Mouse (Mus musculus) cerebellum, postnatal 10 days (tissue): ENCODE measurements around the gene Kcnh6.

Experiments used
- DNase-seq, 2 experiments: peaks; one replicate each; pipeline ENCODE4 v3.0.0; 2021; ENCODE audit warnings: mixed read lengths in 2 of 2

Gene Kcnh6

GRCm38 (mm10) chr11:106007821-106008220 is at the start of gene Kcnh6:
Kcnh6 (plus strand) TSS chr11:106008124.
- DNase-seq, result peak in 1 of 2 experiments; percentile 53

GRCm38 (mm10) chr11:105958566-105958965 is 49.4 kb upstream of the Kcnh6 start:
- no peak for DNase-seq

GRCm38 (mm10) chr11:105959355-105959754 is 48.6 kb upstream of the Kcnh6 start:
- peak; percentile 82 to 87 for DNase-seq

GRCm38 (mm10) chr11:105964691-105965090 is 43.2 kb upstream of the Kcnh6 start:
- peak in 1 of 2 experiments; percentile 40 for DNase-seq

GRCm38 (mm10) chr11:105966288-105966687 is 41.6 kb upstream of the Kcnh6 start:
- DNase-seq, result no peak

- peak; percentile 67 to 69 for DNase-seq
These were observed 40.0 kb upstream of the Kcnh6 start, which contains the start of gene Ace for GRCm38 (mm10) chr11:105967741-105968574. Ace (plus strand) TSS chr11:105967945.

- DNase-seq, result no peak
These were observed 39.0 kb upstream of the Kcnh6 start for GRCm38 (mm10) chr11:105968948-105969347.

- DNase-seq, result peak; percentile 72
These were observed 38.4 kb upstream of the Kcnh6 start for GRCm38 (mm10) chr11:105969516-105969915.

- peak; percentile 81 to 83 for DNase-seq
These were observed 33.3 kb upstream of the Kcnh6 start for GRCm38 (mm10) chr11:105974593-105974992.

GRCm38 (mm10) chr11:105975050-105975449 is 32.9 kb upstream of the Kcnh6 start:
- DNase-seq, result peak; percentile 78 to 79

- no peak for DNase-seq
These were observed 32.3 kb upstream of the Kcnh6 start for GRCm38 (mm10) chr11:105975636-105976035.

- peak in 1 of 2 experiments; percentile 36 for DNase-seq
These were observed 29.7 kb upstream of the Kcnh6 start for GRCm38 (mm10) chr11:105978232-105978631.

GRCm38 (mm10) chr11:105978634-105979033 is 29.3 kb upstream of the Kcnh6 start:
- DNase-seq, result no peak

GRCm38 (mm10) chr11:105984452-105984851 is 23.5 kb upstream of the Kcnh6 start:
- no peak for DNase-seq

- DNase-seq, result peak; percentile 72
These were observed 20.5 kb upstream of the Kcnh6 start for GRCm38 (mm10) chr11:105987446-105987845.

GRCm38 (mm10) chr11:105989446-105989845 is 18.5 kb upstream of the Kcnh6 start:
- no peak for DNase-seq

GRCm38 (mm10) chr11:105990231-105990630 is 17.7 kb upstream of the Kcnh6 start:
- DNase-seq, result no peak

- no peak for DNase-seq
These were observed 13.5 kb upstream of the Kcnh6 start, which contains the start of gene Ace3 for GRCm38 (mm10) chr11:105994375-105994774. Ace3 (plus strand) TSS chr11:105994675.

GRCm38 (mm10) chr11:106000062-106000461 is 7.9 kb upstream of the Kcnh6 start:
- no peak for DNase-seq

GRCm38 (mm10) chr11:106001718-106002117 is 6.2 kb upstream of the Kcnh6 start:
- peak; percentile 47 to 68 for DNase-seq

GRCm38 (mm10) chr11:106004576-106004975 is 3.3 kb upstream of the Kcnh6 start:
- no peak for DNase-seq

- peak; percentile 54 to 56 for DNase-seq
These were observed 2.0 kb upstream of the Kcnh6 start for GRCm38 (mm10) chr11:106005970-106006369.

- no peak for DNase-seq
These were observed 4.8 kb downstream of the Kcnh6 start for GRCm38 (mm10) chr11:106012711-106013110.

- peak; percentile 92 to 93 for DNase-seq
These were observed 5.8 kb downstream of the Kcnh6 start for GRCm38 (mm10) chr11:106013556-106014225.
